Mouse (Mus musculus) ovary, postnatal 14 days (tissue): Measurements from ENCODE around the gene Setdb1.

ENCODE experiments used
- DNase-seq: peaks from one replicate; pipeline ENCODE4 v3.0.0; 2022; ENCODE audit warnings: low spot score

Setdb1 gene

GRCm38 (mm10) chr3:95319110-95319509 is 37.9 kb downstream of the Setdb1 start:
- DNase-seq, result no peak

GRCm38 (mm10) chr3:95318548-95318947 is 38.5 kb downstream of the Setdb1 start:
- DNase-seq, result no peak

DNA sequence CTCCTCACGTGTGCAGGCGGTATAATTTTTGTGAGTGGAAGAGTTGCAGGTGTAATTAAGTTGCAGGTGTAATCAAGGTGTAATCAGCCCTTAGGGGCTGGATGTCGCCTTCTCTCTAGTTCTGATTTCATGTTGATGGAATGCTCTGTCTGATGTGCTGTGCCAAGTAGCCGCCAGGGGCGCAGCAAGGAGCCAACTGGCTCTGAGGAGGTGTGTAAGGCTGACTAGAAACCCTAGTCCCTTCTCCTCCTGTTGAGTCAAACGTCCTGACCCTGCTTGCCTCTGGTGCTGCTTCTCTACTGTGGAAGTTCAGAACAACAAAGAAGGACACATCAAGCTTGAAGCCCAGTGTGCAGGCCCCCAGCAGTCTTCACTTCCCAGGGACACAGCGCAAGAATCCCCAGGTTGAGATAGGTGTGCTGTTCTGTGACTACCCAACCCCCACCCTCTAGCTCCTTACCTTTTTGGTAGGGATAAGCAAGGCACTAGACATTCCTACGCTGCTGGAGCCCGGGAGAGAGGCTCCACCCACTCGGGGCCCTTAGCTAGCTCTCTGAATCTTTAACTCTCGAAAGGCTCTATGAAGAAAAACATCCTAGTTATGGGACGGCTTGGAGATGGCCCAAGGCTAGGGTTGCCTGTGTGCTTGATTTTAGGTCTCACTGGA is 39.5 kb downstream of the Setdb1 start:
- DNase-seq, result no peak

DNA sequence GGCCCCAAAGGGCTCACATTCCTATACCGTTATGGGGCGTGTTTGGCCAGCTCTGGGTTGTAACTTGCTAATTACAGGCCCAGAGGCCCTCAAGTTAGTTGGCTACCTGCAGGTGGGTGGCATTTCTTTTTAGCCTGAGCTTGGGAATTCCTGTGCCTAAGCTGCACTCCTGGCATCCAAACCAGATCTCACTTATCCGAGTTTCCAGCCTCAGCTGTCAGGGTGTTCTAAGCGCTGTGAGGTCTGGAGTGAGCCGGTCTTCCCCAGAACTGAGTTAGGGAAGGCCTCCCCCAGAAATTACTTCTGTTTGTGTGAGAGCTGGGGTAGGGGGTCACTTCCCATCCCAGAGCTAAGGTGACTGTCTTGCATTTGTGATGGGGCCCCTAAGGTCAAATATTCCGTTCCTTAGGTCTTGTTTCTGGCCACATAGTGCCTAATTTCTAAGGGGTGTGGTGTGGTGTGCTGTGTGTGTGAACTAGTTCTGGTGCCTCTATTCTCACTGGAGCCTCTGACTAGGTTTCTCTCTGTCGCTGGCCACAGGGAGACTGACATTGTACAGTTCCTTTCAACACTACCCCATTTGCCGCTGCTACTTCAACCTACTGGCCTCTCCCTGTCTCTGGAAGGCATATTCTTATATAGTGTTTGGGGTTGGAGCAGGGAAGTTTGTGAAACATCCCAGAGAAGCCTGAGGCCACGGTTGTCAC is 41.0 kb downstream of the Setdb1 start:
- no peak for DNase-seq

GRCm38 (mm10) chr3:95315094-95315843 is 41.7 kb downstream of the Setdb1 start:
- DNase-seq, result peak; percentile 89

DNA sequence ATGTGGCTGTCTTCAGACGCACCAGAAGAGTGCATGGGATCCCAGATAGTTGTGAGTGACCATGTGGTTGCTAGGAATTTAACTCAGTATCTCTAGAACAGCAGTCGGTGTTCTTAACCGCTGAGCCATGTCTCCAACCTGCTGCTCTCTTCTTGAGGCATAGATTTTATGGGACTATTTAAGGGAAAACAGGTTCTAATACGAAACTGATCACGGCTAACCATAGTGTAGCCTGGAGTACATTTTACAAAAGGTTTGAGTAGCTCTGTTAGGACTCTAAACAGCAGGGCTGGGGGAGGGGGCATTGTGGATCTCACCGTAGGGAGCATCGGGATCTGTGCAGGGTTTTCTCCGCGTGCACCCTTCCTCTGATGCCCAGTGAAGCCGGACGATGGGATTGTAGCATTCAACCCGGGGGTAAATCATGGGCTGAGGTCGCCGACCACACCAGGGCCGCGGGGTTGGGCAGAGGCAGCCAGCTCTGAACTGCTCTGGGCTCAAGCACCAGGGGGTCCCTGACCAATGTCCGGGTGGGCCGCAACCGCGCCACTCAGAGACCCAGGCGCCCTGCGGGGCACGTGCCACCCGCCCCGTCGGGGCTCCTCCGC is 42.4 kb downstream of the Setdb1 start, which contains the start of gene Cers2:
TSS of gene Cers2 (plus strand) at position 306 of the 608 bp plus-strand sequence.
- DNase-seq, result no peak

DNA sequence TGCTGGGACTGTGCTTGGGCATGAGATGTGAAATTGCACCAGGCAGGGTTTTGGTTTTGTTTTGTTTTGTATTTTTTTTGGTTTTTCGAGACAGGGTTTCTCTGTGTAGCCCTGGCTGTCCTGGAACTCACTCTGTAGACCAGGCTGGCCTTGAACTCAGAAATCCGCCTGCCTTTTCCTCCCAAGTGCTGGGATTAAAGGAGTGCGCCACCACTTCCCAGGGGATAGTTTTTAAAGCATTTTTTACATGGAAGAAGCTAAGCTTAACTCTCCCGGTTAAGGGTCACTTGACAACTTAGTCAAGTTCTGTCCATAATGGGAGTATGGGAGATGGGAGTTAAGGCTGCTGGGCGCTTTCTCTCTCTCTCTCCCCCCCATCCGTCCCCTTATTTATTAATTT is 42.9 kb downstream of the Setdb1 start:
- DNase-seq, result no peak

GRCm38 (mm10) chr3:95313476-95313875 is 43.5 kb downstream of the Setdb1 start:
- no peak for DNase-seq

- DNase-seq, result no peak
These were observed 44.4 kb downstream of the Setdb1 start for GRCm38 (mm10) chr3:95312623-95313022.

DNA sequence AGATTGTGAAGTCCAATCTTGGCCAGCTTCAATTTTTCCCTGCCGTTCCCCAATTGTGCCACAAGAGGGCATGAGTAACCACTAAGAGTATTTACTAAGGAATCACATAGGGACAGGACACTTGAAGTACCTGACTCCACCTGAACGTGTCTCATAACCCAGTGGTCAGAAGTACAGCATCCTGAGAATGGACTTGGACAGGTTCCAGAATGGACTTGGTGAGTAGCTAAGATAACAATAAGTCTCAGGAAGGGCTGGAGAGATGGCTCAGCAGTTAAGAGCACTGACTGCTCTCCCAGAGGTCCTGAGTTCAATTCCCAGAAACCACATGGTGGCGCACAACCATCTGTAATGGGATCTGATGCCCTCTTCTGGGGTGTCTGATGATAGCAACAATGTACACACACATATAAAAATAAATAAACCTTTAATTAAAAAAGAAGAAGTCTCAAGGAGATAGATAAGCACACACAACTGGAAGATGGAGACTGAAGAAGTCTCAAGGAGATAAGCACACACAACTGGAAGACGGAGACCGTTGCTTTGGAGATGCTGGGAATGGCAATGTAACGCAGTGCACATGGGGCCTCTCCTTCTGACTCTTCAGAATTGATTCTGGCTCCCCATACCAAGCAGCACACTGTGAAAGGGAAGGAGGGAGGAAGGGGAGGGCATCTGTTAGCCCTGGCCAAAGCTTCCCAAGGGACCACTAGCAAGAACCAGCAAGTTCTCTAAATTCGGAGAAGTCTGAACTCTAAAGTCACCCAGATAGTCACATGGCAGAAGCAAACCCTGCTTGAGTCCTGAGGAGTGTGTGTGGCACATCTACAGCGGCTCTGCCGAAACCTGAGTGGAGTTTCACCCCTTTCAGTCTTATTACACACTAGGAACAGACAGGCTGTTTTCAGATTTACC is 45.8 kb downstream of the Setdb1 start:
- peak; percentile 75 for DNase-seq

DNA sequence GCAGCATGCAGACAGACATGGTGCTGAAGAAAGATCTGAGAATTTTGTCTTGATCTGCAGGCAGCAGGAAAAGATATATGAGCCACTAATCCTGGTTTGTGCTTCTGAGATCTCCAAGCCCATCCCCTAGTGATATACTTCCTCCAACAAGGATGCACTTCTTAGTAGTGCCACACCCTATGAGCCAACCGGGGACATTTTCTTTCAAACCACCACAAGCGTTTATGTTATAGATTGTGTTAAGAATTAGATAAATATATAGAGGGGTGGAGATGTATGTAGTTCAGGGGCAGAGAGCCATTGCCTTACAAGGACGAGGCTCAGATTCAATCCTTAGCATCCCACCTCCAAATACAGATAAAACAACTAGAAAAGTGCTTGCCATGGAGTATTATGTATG is 46.5 kb downstream of the Setdb1 start:
- DNase-seq, result no peak

GRCm38 (mm10) chr3:95307100-95307499 is 49.9 kb downstream of the Setdb1 start, which contains the start of gene Anxa9:
Anxa9 (minus strand) TSS chr3:95307176.
- DNase-seq, result no peak

DNA sequence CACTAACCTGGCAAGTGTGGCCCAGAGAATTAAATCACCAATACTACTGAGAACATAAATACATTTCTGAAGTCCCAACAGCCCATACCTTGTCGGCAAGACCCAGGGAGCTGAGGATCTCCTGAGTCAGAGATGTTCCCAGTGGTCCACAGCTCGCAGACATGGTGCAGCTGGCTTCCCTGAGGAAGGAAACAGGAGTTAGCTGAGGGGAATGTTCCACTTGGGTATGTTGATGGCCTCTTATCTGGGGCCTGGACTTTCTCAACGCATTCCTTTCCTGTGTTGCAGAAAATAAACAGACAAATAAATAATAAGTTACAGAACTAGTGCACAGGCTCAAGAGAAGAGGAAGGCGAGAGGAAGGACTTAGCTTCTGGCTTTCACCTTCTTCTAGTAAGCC is 50.8 kb downstream of the Setdb1 start:
- DNase-seq, result no peak

DNA sequence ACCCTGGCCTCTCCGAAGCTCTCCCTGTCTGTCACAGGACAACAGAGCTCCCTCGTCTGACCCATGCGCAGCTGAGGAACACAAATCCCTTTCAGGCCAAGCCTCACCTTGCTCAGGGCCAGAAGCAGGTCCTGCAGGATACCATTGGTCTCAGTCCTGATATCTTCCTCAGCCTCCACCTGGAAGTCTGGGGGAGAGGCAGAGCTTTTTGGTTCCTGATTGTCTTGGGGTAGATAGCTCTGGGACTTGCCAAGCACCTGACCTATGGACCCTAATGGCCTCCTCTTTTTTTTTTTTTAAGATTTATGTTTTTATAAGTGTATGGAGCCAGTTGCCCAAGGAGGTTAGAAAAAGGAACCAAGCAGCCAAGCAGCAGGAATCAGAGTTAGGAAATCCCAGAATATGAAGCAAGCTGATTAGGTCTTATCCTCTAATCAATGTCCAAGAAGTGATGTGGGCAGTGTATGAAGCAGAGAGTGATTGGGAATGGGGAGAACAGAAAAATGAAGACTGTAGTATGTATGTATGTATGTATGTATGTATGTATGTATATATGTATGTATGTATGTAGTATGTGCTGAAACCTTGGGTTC is 55.7 kb downstream of the Setdb1 start:
- no peak for DNase-seq

DNA sequence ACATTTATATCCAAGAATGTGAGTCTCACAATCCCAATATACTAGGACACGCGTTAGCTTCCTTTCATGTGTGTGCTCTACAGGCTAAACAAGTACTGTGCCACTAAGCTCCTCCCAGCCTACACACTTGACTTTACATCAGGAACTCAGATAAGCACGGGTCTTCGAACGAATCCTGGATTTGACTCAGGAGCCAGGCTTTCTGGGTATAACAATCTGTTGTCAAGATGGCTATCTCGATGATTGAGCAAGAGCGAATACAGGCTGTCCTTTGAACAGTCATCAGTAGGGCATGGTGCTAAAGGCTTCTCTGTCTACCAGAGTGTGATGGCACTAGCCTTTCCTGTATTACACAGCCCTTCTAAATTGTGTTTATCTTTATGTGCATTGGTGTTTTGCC is 59.0 kb downstream of the Setdb1 start:
- DNase-seq, result no peak

- DNase-seq, result no peak
These were observed 60.9 kb downstream of the Setdb1 start for GRCm38 (mm10) chr3:95296103-95296469.

DNA sequence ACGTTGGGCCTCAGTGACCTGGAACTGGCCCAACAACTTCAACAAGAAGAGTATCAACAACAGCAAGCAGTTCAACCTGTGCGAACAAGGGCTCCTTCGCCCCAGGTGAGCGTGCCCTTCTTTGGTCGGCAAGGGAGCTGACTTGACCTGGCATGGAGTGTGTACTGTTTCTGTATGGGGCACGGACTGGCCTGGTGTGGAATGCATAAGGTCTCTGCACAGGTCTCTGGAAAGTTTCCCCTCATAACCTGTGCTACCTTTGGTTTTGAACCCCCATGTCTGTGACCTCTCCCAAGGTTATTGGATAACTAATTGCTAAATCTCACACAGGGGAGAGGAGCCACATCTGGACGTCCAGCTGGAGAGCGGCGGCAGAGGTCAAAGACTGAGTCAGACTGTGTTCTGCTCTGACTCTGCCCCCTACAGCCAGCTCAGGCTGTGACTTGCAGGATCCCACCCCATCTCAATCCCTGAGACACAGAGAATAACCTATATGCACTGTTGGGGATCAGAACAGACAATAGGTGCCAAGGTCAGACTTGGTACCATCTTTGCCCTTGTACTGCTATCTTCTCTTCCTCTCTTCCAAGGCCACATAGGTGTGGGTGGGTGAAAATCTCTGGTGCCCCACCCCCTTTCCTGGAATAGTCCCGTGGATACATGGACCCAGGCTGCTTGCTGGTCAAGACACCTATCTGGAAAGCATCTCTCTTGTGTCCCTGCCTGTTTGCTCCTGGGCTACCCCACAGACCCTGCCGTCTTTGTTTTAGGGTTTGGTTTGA is 61.5 kb downstream of the Setdb1 start:
- DNase-seq, result no peak

DNA sequence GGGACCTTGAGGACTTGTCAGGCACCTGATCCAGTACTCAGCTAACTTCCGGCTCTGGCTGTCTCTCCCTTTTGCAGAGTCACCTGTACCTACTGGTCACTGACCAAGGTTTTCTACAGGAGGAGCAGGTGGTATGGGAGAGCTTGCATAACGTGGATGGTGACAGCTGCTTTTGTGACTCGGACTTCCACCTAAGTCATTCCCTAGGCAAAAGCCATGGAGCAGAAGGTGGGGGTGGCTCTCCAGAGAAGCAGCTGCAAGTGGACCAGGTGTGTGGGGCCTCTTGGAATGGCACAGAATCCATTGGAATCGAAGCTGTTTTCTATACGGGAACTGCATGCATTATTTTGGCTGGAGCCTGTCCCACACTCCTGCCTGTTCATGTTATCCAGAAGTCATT is 62.3 kb downstream of the Setdb1 start:
- DNase-seq, result no peak

GRCm38 (mm10) chr3:95294316-95294715 is 62.7 kb downstream of the Setdb1 start:
- no peak for DNase-seq

- no peak for DNase-seq
These were observed 63.5 kb downstream of the Setdb1 start for GRCm38 (mm10) chr3:95293537-95293936.
